Mouse (Mus musculus) megakaryocyte progenitor cell, adult 5-6 weeks (primary cell): ENCODE results near the gene Gm7697. TPM values are rescaled to one million over a fixed set of nuclear protein-coding genes. Genes with fewer than 3 reads are reported as not detected.
A peak's percentile ranks its signal among the peaks of the same experiment; 100 is the strongest.
"Not testable (repeated sequence)": the region's sequence is repeated elsewhere in the genome, so short reads cannot be mapped to it uniquely, and the experiment has no call there.

Experiments
- ATAC-seq: replicated peaks from 2 replicates; pipeline ENCODE4 v1.8.0; 2016; ENCODE audit warnings: mild to moderate bottlenecking, moderate TSS enrichment, inconsistent platforms; ENCODE audit not compliant: poor library complexity
- total RNA-seq, 2 experiments: library from RNA; stranded (forward) in 1 of 2; stranded (reverse) in 1 of 2; fragments of 157-497, 149-512 nt in 1 of 2; fragments of 200-1000 nt in 1 of 2; gene quantifications; 2 replicates each; pipeline versions ENCODE4 v1.2.3 to v1.2.4; 2015 to 2017

Gm7697 gene
- total RNA-seq (2015): not detected in 2 replicates
- not detected in 2 replicates for total RNA-seq (2017)

GRCm38 (mm10) chr8:69522876-69523275 lies at the start of gene Gm7697:
TSS of gene Gm7697 (minus strand) at chr8:69522976.
- not testable (repeated sequence) for ATAC-seq

GRCm38 (mm10) chr8:69551249-69551648 lies 28.5 kb upstream of the Gm7697 start:
- not testable (repeated sequence) for ATAC-seq

GRCm38 (mm10) chr8:69549556-69549955 lies 26.8 kb upstream of the Gm7697 start:
- not testable (repeated sequence) for ATAC-seq

GRCm38 (mm10) chr8:69548114-69548513 lies 25.3 kb upstream of the Gm7697 start:
- not testable (repeated sequence) for ATAC-seq

- not testable (repeated sequence) for ATAC-seq
Observed at GRCm38 (mm10) chr8:69547208-69547607, 24.4 kb upstream of the Gm7697 start.

GRCm38 (mm10) chr8:69545020-69545419 lies 22.2 kb upstream of the Gm7697 start:
- peak; percentile 44; the same call in 1 of the 2 replicates for ATAC-seq

GRCm38 (mm10) chr8:69544511-69544910 lies 21.7 kb upstream of the Gm7697 start:
- not testable (repeated sequence) for ATAC-seq

- ATAC-seq: not testable (repeated sequence)
Observed at GRCm38 (mm10) chr8:69543984-69544383, 21.2 kb upstream of the Gm7697 start.

GRCm38 (mm10) chr8:69540764-69541163 lies 18.0 kb upstream of the Gm7697 start:
- ATAC-seq: not testable (repeated sequence)

- ATAC-seq: not testable (repeated sequence)
Observed at GRCm38 (mm10) chr8:69540331-69540730, 17.6 kb upstream of the Gm7697 start.

- ATAC-seq: not testable (repeated sequence)
Observed at GRCm38 (mm10) chr8:69474946-69475345, 47.8 kb downstream of the Gm7697 start.

- not testable (repeated sequence) for ATAC-seq
Observed at GRCm38 (mm10) chr8:69453465-69453864, 69.3 kb downstream of the Gm7697 start, which contains the start of gene Gm9495. TSS of gene Gm9495 (minus strand) at chr8:69453565.

Other genes with a start within 250 kb of the Gm7697 start
- not detected in 2 replicates for gene Gm9495, start 69.4 kb downstream of the Gm7697 start, total RNA-seq (2015)
- not detected in 2 replicates for gene Gm9495, start 69.4 kb downstream of the Gm7697 start, total RNA-seq (2017)
- gene Zfp868, start 102.6 kb upstream of the Gm7697 start, total RNA-seq (2015): 26.2 and 28.0 TPM in 2 replicates
- 12.4 and 15.5 TPM in 2 replicates for gene Zfp868, start 102.6 kb upstream of the Gm7697 start, total RNA-seq (2017)
- 0.29 TPM in 1 of 2 replicates, not detected in the other for gene Zfp964, start 131.5 kb upstream of the Gm7697 start, total RNA-seq (2015)
- gene Zfp964, start 131.5 kb upstream of the Gm7697 start, total RNA-seq (2017): 0.04 and 0.24 TPM in 2 replicates
- gene Zfp869, start 187.7 kb upstream of the Gm7697 start, total RNA-seq (2015): 21.3 and 25.2 TPM in 2 replicates
- gene Zfp869, start 187.7 kb upstream of the Gm7697 start, total RNA-seq (2017): 23.5 and 33.6 TPM in 2 replicates
- 4.3 and 4.5 TPM in 2 replicates for gene Zfp963, start 227.0 kb upstream of the Gm7697 start, total RNA-seq (2015)
- gene Zfp963, start 227.0 kb upstream of the Gm7697 start, total RNA-seq (2017): 3.7 and 7.5 TPM in 2 replicates